Mouse (Mus musculus) CH12.LX (cell line): Measurements from ENCODE around the gene St3gal3.

ENCODE experiments used
- CTCF ChIP-seq, 2 experiments: IDR thresholded peaks in 1 of 2; conservative IDR thresholded peaks in 1 of 2; 2 replicates each; pipeline ENCODE4 v1.5.1; 2011 to 2012; ENCODE audit warnings: low read depth in 2 of 2, low read length in 2 of 2, improper control_type of control experiment in 1 of 2, inconsistent platforms in 1 of 2, mild to moderate bottlenecking in 1 of 2, moderate library complexity in 1 of 2
- EP300 ChIP-seq: IDR thresholded peaks from 2 replicates; pipeline ENCODE4 v1.6.1; 2011; ENCODE audit warnings: low read length, improper control_type of control experiment

DNA sequence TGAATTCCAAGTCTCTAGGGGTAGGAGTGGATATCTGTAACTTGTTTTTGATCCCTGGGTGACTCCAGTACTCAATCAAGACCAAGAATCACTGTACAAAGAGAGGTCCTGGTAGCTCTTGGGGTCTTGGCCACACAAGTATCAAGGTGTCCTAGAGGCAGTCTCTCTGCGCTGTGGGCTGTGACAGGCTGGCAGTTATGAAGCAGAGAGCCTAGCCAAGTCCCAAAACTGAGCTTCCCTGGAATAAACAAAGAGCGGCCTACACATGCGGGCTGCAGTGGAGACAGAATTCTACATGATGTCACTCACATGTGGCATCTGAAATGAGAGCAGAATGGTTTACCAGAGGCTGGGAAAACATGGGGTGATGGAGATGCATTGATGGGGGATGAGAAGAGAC is 111.9 kb downstream of the St3gal3 start:
- no peak for TF ChIP-seq CTCF (conservative IDR thresholded peaks at IDR 0.05 in 1 of 2, IDR thresholded peaks at IDR 0.05 in 1 of 2; ENCODE audit: low read depth in 2 of 2, low read length in 2 of 2)
- TF ChIP-seq EP300: no peak
